Mouse (Mus musculus) kidney, adult 11 months (tissue): ENCODE measurements around the gene Trpc3.
A peak's percentile ranks its signal among the peaks of the same experiment; 100 is the strongest.

Source experiments
- DNase-seq: peaks from one replicate; pipeline ENCODE4 v3.0.0; 2022

Gene Trpc3

DNA sequence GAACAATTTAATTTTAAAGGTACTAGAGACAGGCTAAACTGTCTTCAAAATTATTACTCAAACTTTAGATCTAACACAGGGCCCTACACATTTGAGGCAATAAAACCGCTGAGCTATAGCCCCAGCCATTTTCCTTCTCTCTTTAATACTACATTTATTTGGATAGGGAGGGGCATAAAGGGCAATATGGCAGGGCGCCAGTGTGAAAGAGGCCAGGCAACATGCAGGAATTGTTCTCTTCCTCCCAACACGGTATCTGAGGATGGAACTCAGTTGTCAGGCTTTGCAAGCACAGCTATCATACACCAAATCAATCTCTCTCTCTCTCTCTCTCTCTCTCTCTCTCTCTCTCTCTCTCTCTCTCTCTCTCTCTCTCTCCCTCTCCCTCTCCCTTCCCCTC lies 91.2 kb downstream of the Trpc3 start:
- no peak for DNase-seq

DNA sequence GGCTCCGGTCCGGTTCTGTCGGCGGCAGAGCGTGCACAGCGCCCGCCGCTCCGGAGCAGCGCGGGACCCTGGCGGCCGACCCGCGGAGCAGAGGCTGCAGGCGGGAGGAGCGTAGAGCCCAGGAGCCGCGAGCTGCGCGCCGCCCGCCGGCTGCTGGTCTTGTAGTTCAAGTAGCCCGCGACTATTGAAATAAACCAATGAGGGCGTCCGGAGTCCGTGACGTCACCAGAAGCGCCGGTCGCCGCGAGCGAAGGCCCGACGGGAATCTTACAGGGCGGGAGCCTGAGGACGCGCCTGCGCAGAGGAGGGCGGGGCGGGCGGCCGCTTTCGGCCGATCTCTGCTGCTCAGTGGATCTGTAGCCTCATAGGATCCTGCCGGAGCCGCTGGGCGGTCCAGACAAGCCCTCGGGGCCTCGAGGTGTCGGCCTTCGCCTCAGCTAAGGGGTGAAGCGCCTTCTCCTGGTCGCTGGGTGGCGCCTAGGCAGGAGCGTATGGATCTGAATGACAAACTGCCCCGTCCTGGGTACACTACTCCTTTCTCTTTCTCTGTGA lies 118.1 kb downstream of the Trpc3 start, which contains the start of gene Ccna2:
Ccna2 (minus strand) TSS at position 324 of the 552 bp plus-strand sequence.
- DNase-seq, result peak; percentile 98

DNA sequence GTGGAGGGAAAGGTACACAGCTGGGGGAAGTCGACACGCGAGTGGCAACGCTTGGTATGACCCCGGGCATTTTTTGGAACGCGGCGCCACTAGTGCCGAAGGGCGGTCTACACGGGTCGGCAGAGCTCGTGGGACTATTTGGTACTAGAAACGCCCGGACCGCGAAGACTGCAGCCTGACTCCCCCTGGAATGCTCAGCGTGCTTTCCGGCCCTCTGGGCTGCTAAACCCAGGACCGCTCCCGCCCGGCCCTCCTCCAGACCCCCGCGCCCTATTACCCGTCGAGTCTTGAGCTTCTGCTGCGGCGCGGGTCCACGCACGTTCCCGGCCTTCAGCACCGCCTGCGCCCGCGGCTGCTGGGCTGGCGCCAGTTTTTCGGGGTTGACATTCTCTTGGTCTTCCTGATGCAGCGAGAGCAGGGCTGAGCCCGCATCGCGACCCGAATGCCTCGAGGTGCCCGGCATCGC lies 118.6 kb downstream of the Trpc3 start:
- peak; percentile 3 for DNase-seq
